Mouse (Mus musculus) adrenal gland, postnatal 36 days (tissue): Measurements from ENCODE around the gene Cdk11b. TPM values are rescaled to one million over a fixed set of nuclear protein-coding genes. Genes with fewer than 3 reads are reported as not detected.
"Not testable (repeated sequence)": the region's sequence is repeated elsewhere in the genome, so short reads cannot be mapped to it uniquely, and the experiment has no call there.

Experiments used
- DNase-seq, 2 experiments: peaks; one replicate each; pipeline ENCODE4 v3.0.0; 2021; ENCODE audit warnings: mixed read lengths in 1 of 2
- total RNA-seq, 2 experiments: library from RNA; stranded (reverse); gene quantifications; 2 replicates each; pipeline ENCODE4 v1.2.3; 2021

Gene Cdk11b
- total RNA-seq, 2 experiments from 2014 or later = 42.5 to 52.6 TPM

- no peak for DNase-seq
These were observed 42.2 kb downstream of the Cdk11b start for GRCm38 (mm10) chr4:155666903-155667302.

- DNase-seq = peak; percentile 97 to 98
These were observed 44.3 kb downstream of the Cdk11b start, which contains the start of gene Mib2 for GRCm38 (mm10) chr4:155668689-155669597. TSS of gene Mib2 (minus strand) at chr4:155669198.

DNA sequence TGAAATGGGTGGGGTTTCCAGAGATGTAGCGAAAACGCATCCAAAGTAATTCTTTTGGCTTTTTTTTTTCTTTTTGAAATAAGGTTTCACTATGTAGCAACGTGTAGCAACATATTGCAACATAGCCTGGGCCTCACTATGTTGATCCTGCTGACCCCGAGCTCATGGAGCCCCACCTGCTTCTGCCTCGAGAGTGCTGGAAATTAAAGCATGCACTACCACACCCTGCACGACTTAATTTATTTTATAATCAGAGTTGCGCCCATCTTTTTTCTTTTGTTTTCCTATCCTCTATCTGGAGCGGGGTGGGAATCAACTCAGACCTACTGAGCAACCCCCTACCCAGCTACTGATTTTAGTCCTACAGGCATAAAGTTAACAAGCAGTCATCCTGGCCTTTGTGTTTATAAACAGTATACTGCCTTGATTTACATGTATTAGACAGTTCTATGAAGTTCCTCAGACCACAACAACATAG lies 45.0 kb downstream of the Cdk11b start:
- no peak for DNase-seq

GRCm38 (mm10) chr4:155670236-155670635 lies 45.6 kb downstream of the Cdk11b start:
- not testable (repeated sequence) for DNase-seq

- no peak for DNase-seq
These were observed 47.4 kb downstream of the Cdk11b start for GRCm38 (mm10) chr4:155672082-155672481.

DNA sequence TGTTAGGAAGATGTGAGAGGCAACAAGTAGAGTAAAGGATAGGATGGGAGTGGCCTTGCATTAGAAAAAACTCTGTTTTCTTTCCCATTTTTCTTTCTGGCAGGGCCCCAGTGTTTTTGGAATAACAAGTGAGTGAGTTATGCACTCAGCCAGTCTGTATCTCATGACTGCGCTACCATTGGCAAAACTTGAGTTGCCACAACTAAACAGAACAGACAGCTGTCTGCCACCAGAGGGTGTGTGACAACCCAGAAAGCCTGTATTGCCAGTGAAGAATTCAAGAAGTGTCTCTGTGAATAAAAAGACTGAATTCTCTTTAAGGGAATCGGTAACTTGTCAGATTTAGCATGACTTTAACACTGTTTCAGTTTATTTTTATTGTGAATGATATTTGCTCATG lies 51.3 kb downstream of the Cdk11b start:
- peak; percentile 38 to 48 for DNase-seq

GRCm38 (mm10) chr4:155683670-155684277 lies 59.1 kb downstream of the Cdk11b start:
- not testable (repeated sequence) for DNase-seq

- not testable (repeated sequence) for DNase-seq
These were observed 63.1 kb downstream of the Cdk11b start for GRCm38 (mm10) chr4:155687764-155688163.

DNA sequence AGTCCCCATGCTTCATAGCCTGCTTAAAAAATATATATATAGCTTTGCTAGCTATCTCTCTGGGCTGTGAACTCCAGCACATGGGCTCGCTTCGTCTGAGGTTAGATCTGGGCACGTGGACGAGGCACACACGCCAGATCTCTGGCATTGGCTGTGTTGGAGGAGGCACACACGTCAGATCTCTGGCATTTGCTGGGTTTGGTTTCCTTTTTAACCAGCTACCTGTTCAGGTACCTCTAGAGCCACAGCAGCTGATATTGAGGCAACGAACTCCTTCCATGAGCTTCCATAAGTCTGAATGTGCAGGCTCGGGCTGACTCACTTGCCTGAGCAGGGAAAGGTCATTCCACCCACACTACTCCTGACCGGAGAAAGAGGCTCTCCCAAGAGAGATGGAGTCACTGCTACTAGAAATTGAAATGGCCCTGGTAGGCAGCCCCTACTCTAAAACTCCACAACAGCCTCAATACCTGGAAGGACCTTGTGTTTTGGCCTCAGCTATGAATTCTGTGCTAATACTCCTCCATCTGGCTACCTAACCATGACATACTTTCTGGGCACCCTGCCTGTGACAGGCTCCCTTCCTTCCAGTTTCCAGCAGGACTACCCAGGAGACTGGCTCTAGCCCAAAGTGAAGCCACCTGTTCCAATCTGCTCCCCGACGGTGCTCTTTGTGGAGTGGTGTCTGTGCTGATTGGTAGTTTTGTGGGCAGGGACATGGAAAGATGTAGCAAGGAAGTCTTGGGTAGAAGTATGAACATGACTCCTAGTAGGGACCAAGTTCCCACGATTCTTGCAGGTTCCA lies 66.1 kb downstream of the Cdk11b start:
- DNase-seq = no peak

DNA sequence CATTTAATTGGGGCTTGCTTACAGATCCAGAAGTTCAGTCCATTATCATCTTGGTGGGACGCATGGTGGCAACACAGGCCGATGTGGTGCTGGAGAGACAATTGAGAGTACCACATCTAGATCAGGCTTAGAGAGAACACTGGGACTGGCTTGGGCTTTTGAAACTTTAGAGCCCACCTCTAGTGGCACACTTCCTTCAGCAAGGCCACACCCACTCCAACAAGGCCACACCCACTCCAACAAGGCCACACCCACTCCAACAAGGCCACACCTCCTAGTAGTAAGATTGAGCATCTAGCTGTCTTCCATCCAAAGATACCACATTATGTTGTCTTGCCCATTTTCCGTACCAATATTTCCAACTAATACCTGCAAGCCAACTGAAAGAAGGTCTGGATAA lies 67.8 kb downstream of the Cdk11b start:
- DNase-seq = no peak

GRCm38 (mm10) chr4:155694111-155694481 lies 69.4 kb downstream of the Cdk11b start, which contains the start of gene Fndc10:
TSS of gene Fndc10 (plus strand) at chr4:155694342.
- peak; percentile 83 to 91 for DNase-seq

GRCm38 (mm10) chr4:155694482-155695401 lies 70.1 kb downstream of the Cdk11b start:
- peak; percentile 76 to 77 for DNase-seq

DNA sequence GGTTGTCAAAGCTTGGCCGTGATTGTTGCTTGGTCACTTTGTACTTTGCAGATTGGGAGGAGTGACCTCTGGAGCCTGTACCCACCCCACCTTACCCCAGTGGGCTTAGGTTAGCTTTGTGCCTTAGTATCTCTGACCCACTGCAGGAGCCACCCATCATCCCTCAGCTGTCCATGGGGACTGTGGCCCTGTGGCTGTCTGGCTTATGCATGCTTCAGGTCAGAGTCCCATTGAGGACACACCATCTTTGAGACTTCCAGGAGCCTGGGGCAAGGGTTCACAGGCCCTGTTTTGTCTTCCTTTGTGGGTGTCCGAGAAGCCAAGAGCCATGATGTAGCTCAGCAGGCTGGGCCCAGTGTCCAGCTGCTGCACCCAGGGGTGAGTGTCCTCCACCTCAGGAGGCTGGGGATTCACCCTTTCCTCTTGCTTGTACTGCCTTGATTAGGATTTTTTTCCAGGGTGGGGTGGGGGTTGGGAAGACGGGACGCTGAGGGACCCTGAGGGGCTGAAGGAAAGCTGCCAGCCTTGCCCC lies 70.9 kb downstream of the Cdk11b start:
- peak in 1 of 2 experiments; percentile 17 for DNase-seq

DNA sequence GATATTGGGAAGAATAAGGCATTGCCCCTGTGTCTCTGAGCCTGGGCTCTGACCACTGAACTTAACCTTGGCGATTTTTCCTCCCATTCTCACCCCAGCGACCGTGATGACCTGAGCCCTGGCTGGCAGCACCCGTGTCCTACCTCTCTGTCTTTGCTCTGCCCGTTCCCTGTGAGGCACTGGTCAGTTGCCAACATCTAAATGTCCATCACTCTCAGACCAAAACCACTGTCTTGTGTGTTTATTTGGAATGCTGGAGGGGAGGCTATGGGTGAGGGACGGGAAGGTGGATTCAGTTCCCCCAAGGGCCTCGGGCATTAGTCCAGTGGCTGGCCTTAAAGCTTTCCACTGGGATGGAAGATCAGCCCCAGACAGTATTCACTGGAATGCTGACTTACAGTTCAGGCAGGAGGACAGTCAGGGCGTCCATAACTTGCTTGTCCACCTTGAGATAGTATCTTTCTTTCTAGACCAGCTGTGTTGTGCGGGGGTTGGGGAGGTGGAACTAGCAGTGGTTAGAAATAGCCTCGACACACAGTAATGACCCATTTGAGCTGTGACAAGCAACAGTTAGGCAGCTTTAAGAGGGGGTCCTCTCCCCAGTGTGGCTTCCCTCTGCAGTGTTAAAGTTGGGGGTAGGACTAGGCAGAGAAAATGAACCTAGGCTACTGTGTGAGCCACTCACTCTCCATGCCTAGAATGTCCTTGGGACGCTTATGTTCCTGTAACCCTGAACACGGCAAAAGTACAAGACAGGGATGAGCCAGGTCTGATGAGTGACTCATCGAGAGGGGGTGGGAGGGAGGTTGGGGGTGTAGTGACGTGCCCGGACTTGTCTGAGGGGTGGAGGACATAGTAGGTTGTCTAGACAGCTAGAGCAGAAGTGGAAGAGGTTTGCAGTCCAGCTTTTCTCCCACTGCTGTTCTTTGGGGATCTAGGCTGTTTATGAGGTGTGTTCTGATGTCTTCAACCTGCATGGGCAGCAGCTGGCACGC lies 71.9 kb downstream of the Cdk11b start:
- peak; percentile 65 to 73 for DNase-seq

Other genes with a start within 250 kb of the Cdk11b start
- gene Gabrd, start 226.7 kb upstream of the Cdk11b start, total RNA-seq = under 1 TPM in 1 of 2 experiments, not detected in 1; 0.20 TPM
- gene Cfap74, start 215.7 kb upstream of the Cdk11b start, total RNA-seq = under 1 TPM; 0.66 to 0.76 TPM
- 10 to 100 TPM in 1 of 2 experiments, 1 to 10 TPM in 1; 8.3 to 10.8 TPM for gene Tmem52, start 155.7 kb upstream of the Cdk11b start, total RNA-seq
- 100 to 1,000 TPM; 444 to 453 TPM for gene Gnb1, start 133.5 kb upstream of the Cdk11b start, total RNA-seq
- 100 to 1,000 TPM; 175 to 310 TPM for gene Nadk, start 62.5 kb upstream of the Cdk11b start, total RNA-seq
- gene Slc35e2, start 23.4 kb upstream of the Cdk11b start, total RNA-seq = 10 to 100 TPM; 34.0 to 43.3 TPM
- gene Gm10563, start 20.6 kb downstream of the Cdk11b start, total RNA-seq = not detected
- gene Mmp23, start 28.5 kb downstream of the Cdk11b start, total RNA-seq = 1 to 10 TPM; 5.5 to 8.9 TPM
- 10 to 100 TPM; 43.6 to 48.9 TPM for gene Mib2, start 44.3 kb downstream of the Cdk11b start, total RNA-seq
- 10 to 100 TPM; 31.3 to 59.8 TPM for gene Fndc10, start 69.5 kb downstream of the Cdk11b start, total RNA-seq
- 100 to 1,000 TPM in 1 of 2 experiments, 10 to 100 TPM in 1; 98.1 to 123 TPM for gene Ssu72, start 79.9 kb downstream of the Cdk11b start, total RNA-seq
- gene Tmem240, start 109.9 kb downstream of the Cdk11b start, total RNA-seq = under 1 TPM; 0.70 to 0.72 TPM
- gene Atad3a, start 136.2 kb downstream of the Cdk11b start, total RNA-seq = 10 to 100 TPM; 83.2 to 94.1 TPM
- gene Vwa1, start 149.8 kb downstream of the Cdk11b start, total RNA-seq = 1 to 10 TPM; 3.4 to 6.0 TPM
- under 1 TPM; 0.30 to 0.56 TPM for gene Tmem88b, start 161.0 kb downstream of the Cdk11b start, total RNA-seq
- not detected for gene Ankrd65, start 165.6 kb downstream of the Cdk11b start, total RNA-seq
- 100 to 1,000 TPM; 133 to 141 TPM for gene Mrpl20, start 178.0 kb downstream of the Cdk11b start, total RNA-seq
- 100 to 1,000 TPM in 1 of 2 experiments, 10 to 100 TPM in 1; 86.3 to 122 TPM for gene Ccnl2, start 187.6 kb downstream of the Cdk11b start, total RNA-seq
- 100 to 1,000 TPM; 140 to 170 TPM for gene Aurkaip1, start 206.4 kb downstream of the Cdk11b start, total RNA-seq
- gene Mxra8, start 214.8 kb downstream of the Cdk11b start, total RNA-seq = 10 to 100 TPM; 40.2 to 47.0 TPM
- gene Dvl1, start 222.5 kb downstream of the Cdk11b start, total RNA-seq = 10 to 100 TPM; 61.2 to 61.7 TPM
- under 1 TPM; 0.23 TPM for gene Tas1r3, start 238.5 kb downstream of the Cdk11b start, total RNA-seq
- 10 to 100 TPM in 1 of 2 experiments, 1 to 10 TPM in 1; 9.7 to 21.8 TPM for gene Cptp, start 244.6 kb downstream of the Cdk11b start, total RNA-seq
- 10 to 100 TPM; 30.1 to 34.7 TPM for gene Ints11, start 244.7 kb downstream of the Cdk11b start, total RNA-seq